Comparison of ENCODE assay signal across 8 mouse cellular contexts in genomic region chr3:89243609-89244008, GRCm38 (mm10). TPM values are rescaled to one million over a fixed set of nuclear protein-coding genes. Genes with fewer than 3 reads are reported as not detected.
DNase-seq lines count a peak whose midpoint lies in the region; ATAC-seq and TF ChIP-seq lines count a peak whose summit lies in the region.

No protein-coding gene starts in this region.

- H3K4me1 ChIP-seq in kidney, postnatal 0 days (replicated peaks; ENCODE audit: insufficient read depth, low read length): peaks cover 16% of the 10 kb centered on the region

- H3K4me3 ChIP-seq in kidney, postnatal 0 days (replicated peaks; ENCODE audit: low read depth, low read length): no peak overlapping the region

- TF ChIP-seq CTCF in kidney, postnatal 0 days (IDR thresholded peaks at IDR 0.05; ENCODE audit: low read depth): peak; percentile 69

- no peaks in the 10 kb centered on the region for H3K36me3 ChIP-seq in kidney, postnatal 0 days (ENCODE audit: insufficient read depth, low read length)

- WGBS in kidney, postnatal 0 days: 16% methylated on average over 14 of the region's 14 CpGs

- H3K4me2 ChIP-seq in kidney, postnatal 0 days (ENCODE audit: low read length): peak overlapping the region; percentile 80

- DNase-seq in adrenal gland, postnatal 14 days: peak; percentile 59
- DNase-seq in adrenal gland, postnatal 36 days: no peak
- DNase-seq in T-cell, adult 2 months (ENCODE audit: low spot score): peak; percentile 77
- DNase-seq in kidney, postnatal 0 days (ENCODE audit: low spot score): peak; percentile 88
- peak; percentile 89 for DNase-seq in lung, postnatal 36 days
- peak; percentile 60 to 71 for DNase-seq in spleen, adult 18-20 months
- no peak for DNase-seq in adipocyte (ENCODE audit: low spot score)

- peak; percentile 69 for ATAC-seq in granulocyte monocyte progenitor cell, adult 5-6 weeks (replicated peaks; ENCODE audit: poor library complexity, severe bottlenecking)
- peak; percentile 45 for ATAC-seq in kidney, postnatal 0 days (replicated peaks; ENCODE audit: low FRiP score, low read depth)

- H3K9me3 ChIP-seq in kidney, postnatal 0 days (replicated peaks; ENCODE audit: low read length): no peaks in the 10 kb centered on the region

- H3K9ac ChIP-seq in kidney, postnatal 0 days (ENCODE audit: low read depth, low read length): no peak overlapping the region; the same call in 1 of the 2 replicates

- H3K27me3 ChIP-seq in kidney, postnatal 0 days (ENCODE audit: insufficient read depth, low read length): no peaks in the 10 kb centered on the region

- no peak overlapping the region for H3K27ac ChIP-seq in kidney, postnatal 0 days

RNA-seq across cellular contexts. Expression of gene Krtcap2, which starts 2.2 kb away (rescaled TPM):
- 95.0 and 110 TPM in 2 replicates for total RNA-seq in adrenal gland, postnatal 14 days (2021)
- 100 to 1,000 TPM; 114 to 139 TPM for total RNA-seq in adrenal gland, postnatal 36 days (2021)
- 312 and 315 TPM in 2 replicates for total RNA-seq in granulocyte monocyte progenitor cell, adult 5-6 weeks (2014; fragmentation: Nextera tagmentation)
- 376 and 384 TPM in 2 replicates for total RNA-seq in granulocyte monocyte progenitor cell, adult 5-6 weeks (2017)
- 328 and 371 TPM in 2 replicates for polyA plus RNA-seq in kidney, postnatal 0 days (2015; fragmentation: Nextera tagmentation; extraction: Ambion mirVana)

RNA-seq across cellular contexts. Expression of gene Trim46, which starts 2.5 kb away (rescaled TPM):
- 1.4 and 3.2 TPM in 2 replicates for total RNA-seq in adrenal gland, postnatal 14 days (2021)
- total RNA-seq in adrenal gland, postnatal 36 days (2021): 1 to 10 TPM; 1.3 to 1.6 TPM
- 3.7 and 6.0 TPM in 2 replicates for total RNA-seq in granulocyte monocyte progenitor cell, adult 5-6 weeks (2014; fragmentation: Nextera tagmentation)
- total RNA-seq in granulocyte monocyte progenitor cell, adult 5-6 weeks (2017): 0.52 and 2.8 TPM in 2 replicates
- polyA plus RNA-seq in kidney, postnatal 0 days (2015; fragmentation: Nextera tagmentation; extraction: Ambion mirVana): 2.7 and 3.7 TPM in 2 replicates

RNA-seq across cellular contexts. Expression of gene Muc1, which starts 14.8 kb away (rescaled TPM):
- total RNA-seq in adrenal gland, postnatal 14 days (2021): 0.64 and 1.3 TPM in 2 replicates
- under 1 TPM in 1 of 2 experiments, not detected in 1; 0.56 TPM for total RNA-seq in adrenal gland, postnatal 36 days (2021)
- total RNA-seq in granulocyte monocyte progenitor cell, adult 5-6 weeks (2014; fragmentation: Nextera tagmentation): not detected in 2 replicates
- total RNA-seq in granulocyte monocyte progenitor cell, adult 5-6 weeks (2017): 0.04 TPM in 1 of 2 replicates, not detected in the other
- 42.8 and 49.5 TPM in 2 replicates for polyA plus RNA-seq in kidney, postnatal 0 days (2015; fragmentation: Nextera tagmentation; extraction: Ambion mirVana)

RNA-seq across cellular contexts. Expression of gene Dpm3, which starts 15.5 kb away (rescaled TPM):
- 107 and 116 TPM in 2 replicates for total RNA-seq in adrenal gland, postnatal 14 days (2021)
- 100 to 1,000 TPM; 117 to 130 TPM for total RNA-seq in adrenal gland, postnatal 36 days (2021)
- 31.2 and 122 TPM in 2 replicates for total RNA-seq in granulocyte monocyte progenitor cell, adult 5-6 weeks (2014; fragmentation: Nextera tagmentation)
- total RNA-seq in granulocyte monocyte progenitor cell, adult 5-6 weeks (2017): 86.0 and 91.7 TPM in 2 replicates
- polyA plus RNA-seq in kidney, postnatal 0 days (2015; fragmentation: Nextera tagmentation; extraction: Ambion mirVana): 148 and 182 TPM in 2 replicates

RNA-seq across cellular contexts. Expression of gene Mtx1, which starts 16.7 kb away (rescaled TPM):
- 152 and 162 TPM in 2 replicates for total RNA-seq in adrenal gland, postnatal 14 days (2021)
- total RNA-seq in adrenal gland, postnatal 36 days (2021): 100 to 1,000 TPM; 136 to 165 TPM
- 78.6 and 102 TPM in 2 replicates for total RNA-seq in granulocyte monocyte progenitor cell, adult 5-6 weeks (2014; fragmentation: Nextera tagmentation)
- total RNA-seq in granulocyte monocyte progenitor cell, adult 5-6 weeks (2017): 76.4 and 114 TPM in 2 replicates
- 200 and 218 TPM in 2 replicates for polyA plus RNA-seq in kidney, postnatal 0 days (2015; fragmentation: Nextera tagmentation; extraction: Ambion mirVana)

Comparison
In these comparisons a context has a peak if more than half of its experiments do, and no peak if none do; other contexts are left out.
1. DNase-seq: peak in adrenal gland, postnatal 14 days (single experiment), T-cell, adult 2 months (single experiment), kidney, postnatal 0 days (single experiment), lung, postnatal 36 days (single experiment) and spleen, adult 18-20 months (2 of 2); none in adrenal gland, postnatal 36 days (0 of 2) and adipocyte (single experiment).